Mouse (Mus musculus): ENCODE data around the gene Chrnb2. TPM values are rescaled to one million over a fixed set of nuclear protein-coding genes. Genes with fewer than 3 reads are reported as not detected.

Gene Chrnb2
- polyA plus RNA-seq, 1 experiment = 0.04 TPM

DNA sequence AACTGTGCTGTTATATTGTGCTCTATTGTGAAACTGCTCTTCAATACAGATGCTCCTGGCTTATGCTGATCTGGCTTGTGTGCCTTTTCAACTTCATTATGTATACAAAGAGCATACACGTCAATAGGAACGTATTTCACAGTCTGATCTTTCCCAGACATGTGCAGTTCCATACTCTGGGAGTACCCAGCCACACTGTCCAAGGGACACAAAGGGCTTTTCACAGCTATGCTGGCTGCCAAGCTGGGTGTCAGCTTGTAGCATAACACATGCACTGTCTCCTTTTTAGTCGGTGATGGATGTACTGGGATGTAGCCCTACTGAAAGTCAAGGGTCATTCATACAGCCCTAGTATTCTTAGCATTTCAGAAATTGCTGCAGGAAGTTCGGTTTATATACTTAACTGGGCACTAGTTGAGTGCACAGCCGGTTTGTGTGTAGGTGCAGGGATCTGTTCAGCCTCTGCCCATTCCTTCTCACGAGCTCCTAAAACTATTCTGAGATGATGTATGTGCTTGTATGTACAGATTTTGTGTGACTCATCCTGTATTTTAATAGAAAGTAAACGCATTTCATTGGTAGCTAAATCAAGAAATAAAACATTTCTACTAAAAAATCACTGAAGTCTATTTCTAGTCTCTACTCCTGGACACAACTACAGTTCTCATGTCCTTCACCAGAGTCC, 40.9 kb downstream of the Chrnb2 start:
- H3K4me1 ChIP-seq = peaks cover 23% of the 10 kb centered on the region
- H3K27me3 ChIP-seq (replicated peaks) = no peaks in the 10 kb centered on the region
- H3K9me3 ChIP-seq = peaks cover 10% of the 10 kb centered on the region
- TF ChIP-seq FLI1 (IDR thresholded peaks at IDR 0.05; ENCODE audit: low read length) (no peak), GATA1 (IDR thresholded peaks at IDR 0.05; ENCODE audit: borderline replicate concordance, low read length) (no peak)
- H3K4me3 ChIP-seq (replicated peaks) = no peak overlapping the region
- peaks cover 5% of the 10 kb centered on the region for H3K36me3 ChIP-seq (replicated peaks; ENCODE audit: low read length)

DNA sequence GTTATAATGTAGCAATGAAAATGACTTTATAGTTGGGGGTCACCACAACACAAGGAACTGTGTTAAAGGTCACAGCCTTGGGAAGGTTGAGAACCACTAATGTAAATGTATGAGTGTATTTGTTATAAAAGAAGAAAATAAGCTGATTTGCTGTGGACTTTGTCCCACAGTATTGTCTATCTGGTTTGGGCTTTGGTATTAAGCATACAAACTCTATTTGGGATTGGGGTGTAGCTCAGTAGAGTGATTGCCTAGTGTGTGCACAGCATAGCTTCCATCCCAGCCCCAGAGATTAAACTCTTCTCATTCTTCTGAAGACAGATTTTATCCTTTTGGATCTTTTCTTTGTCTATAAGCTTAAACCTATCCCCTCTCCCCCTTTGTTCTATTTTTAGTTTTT, 42.4 kb downstream of the Chrnb2 start:
- H3K36me3 ChIP-seq (replicated peaks; ENCODE audit: low read length) = peaks cover 5% of the 10 kb centered on the region
- H3K4me1 ChIP-seq = peaks cover 11% of the 10 kb centered on the region
- H3K4me3 ChIP-seq (replicated peaks) = no peak overlapping the region
- H3K27me3 ChIP-seq (replicated peaks) = no peaks in the 10 kb centered on the region
- peaks cover 10% of the 10 kb centered on the region for H3K9me3 ChIP-seq
- no peak for TF ChIP-seq GATA1 (IDR thresholded peaks at IDR 0.05; ENCODE audit: borderline replicate concordance, low read length)
- TF ChIP-seq FLI1 (IDR thresholded peaks at IDR 0.05; ENCODE audit: low read length) = no peak

DNA sequence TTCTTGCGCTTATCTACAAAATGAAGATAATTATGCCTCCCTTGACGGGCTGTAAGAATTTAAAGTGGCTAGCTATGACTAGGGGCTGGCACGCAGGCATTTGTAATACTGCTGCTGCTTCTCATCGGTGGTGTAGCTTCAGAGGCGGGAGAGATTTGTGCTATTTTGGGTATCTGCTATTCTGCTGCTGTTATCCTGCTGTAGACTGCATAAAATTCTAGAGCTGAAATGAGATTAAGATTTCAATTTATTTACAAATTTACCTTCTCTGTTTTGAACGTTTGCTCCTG, 48.5 kb downstream of the Chrnb2 start:
- TF ChIP-seq GATA1 (IDR thresholded peaks at IDR 0.05; ENCODE audit: borderline replicate concordance, low read length) (no peak), FLI1 (IDR thresholded peaks at IDR 0.05; ENCODE audit: low read length) (no peak)
- Histone ChIP-seq H3K36me3 (replicated peaks; ENCODE audit: low read length) (no peaks in the 10 kb centered on the region), H3K27me3 (replicated peaks) (peaks cover 21% of the 10 kb centered on the region), H3K4me1 (peaks cover 26% of the 10 kb centered on the region), H3K9me3 (peaks cover 5% of the 10 kb centered on the region; the same call in 1 of the 2 replicates), H3K4me3 (replicated peaks) (peak overlapping the region; percentile 98)

DNA sequence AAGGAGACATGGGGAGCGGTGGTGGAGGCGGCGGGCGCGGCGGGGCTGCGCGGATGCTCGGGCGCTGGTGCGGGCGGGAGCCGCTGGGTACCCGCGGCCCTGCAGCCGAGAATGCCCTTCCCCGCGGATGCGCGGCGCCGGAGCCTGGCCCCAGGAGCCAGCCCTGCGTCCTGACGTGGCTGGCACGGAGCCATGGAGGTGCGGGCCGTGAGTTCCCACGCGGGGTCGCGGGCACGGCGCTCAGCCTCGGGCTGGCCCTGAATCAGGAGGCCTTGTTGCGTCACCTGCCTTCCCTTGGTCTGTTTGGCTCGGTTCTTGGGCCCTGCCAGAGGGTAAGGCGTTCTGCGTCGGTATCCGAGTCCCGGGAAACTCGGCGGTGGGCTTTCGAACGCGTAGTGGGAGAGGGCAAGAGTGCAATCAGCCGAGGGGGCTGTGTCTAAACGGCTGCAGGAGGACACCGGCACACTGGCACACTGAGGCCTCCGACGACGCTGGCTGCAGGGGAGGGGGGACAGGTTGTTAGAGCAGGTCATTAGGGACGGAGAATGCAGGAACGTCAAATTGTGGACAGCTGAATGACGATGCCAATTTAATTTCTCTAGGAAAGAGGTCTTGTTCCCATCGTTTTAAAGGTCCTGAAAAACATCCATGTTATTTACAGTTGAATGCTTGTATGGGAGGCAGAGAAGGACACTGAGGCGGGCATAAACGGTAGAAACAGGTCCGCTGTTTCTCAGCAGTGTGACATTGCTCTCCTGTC, 49.0 kb downstream of the Chrnb2 start:
- Histone ChIP-seq H3K4me1 (peaks cover 26% of the 10 kb centered on the region), H3K9me3 (peaks cover 5% of the 10 kb centered on the region; the same call in 1 of the 2 replicates), H3K4me3 (replicated peaks) (peak overlapping the region; percentile 98), H3K27me3 (replicated peaks) (peaks cover 22% of the 10 kb centered on the region), H3K36me3 (replicated peaks; ENCODE audit: low read length) (no peaks in the 10 kb centered on the region)
- TF ChIP-seq FLI1 (IDR thresholded peaks at IDR 0.05; ENCODE audit: low read length) (no peak), GATA1 (IDR thresholded peaks at IDR 0.05; ENCODE audit: borderline replicate concordance, low read length) (no peak)

DNA sequence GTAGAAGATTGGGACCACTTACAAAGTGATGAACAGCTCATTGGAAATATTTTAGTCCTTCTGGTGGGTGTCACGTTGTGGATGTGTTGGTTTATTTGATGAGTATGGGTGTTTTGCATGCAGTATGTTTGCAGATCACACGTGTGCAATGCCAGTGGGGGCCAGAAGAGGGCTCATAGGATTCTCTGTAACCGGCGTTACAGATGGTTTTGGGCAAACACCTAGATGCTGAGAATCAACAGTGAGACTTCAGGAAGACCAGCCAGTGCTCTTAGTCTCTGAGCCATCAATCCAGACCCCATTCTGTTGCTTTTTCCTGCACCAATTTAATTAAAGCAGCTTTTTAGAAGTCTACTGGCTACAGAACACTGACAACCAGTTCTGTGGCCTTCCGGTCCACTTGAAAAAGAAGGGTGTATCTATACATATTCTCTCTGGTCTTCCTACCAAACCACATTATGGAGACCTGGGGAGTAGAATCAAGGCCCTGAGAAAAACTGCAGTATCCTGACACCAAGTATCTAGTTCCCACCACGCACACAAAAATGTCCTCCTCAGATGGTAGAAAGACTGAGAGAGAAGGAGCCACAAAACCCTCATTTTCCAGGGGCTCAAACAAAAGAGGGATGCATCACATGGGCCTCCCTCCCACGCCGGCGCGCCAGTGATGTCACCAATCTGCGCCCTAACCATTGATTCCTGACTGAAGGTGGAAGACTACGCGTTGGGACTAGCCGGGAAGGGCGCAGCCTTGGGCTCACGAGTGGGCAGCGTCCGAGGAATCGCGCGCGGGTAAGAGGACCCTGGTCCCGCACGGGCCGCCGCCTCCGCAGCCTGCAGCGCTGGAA, 49.8 kb downstream of the Chrnb2 start, which contains the start of gene Adar:
Adar (plus strand) TSS at position 664 of the 848 bp plus-strand sequence.
- no peaks in the 10 kb centered on the region for H3K36me3 ChIP-seq (replicated peaks; ENCODE audit: low read length)
- peaks cover 26% of the 10 kb centered on the region for H3K4me1 ChIP-seq
- peak within 1 kb of the TSS; percentile 98 for H3K4me3 ChIP-seq (replicated peaks)
- H3K27me3 ChIP-seq (replicated peaks) = peaks cover 25% of the 10 kb centered on the region
- peaks cover 5% of the 10 kb centered on the region; the same call in 1 of the 2 replicates for H3K9me3 ChIP-seq
- TF ChIP-seq FLI1 (IDR thresholded peaks at IDR 0.05; ENCODE audit: low read length) (no peak), GATA1 (IDR thresholded peaks at IDR 0.05; ENCODE audit: borderline replicate concordance, low read length) (no peak)

DNA sequence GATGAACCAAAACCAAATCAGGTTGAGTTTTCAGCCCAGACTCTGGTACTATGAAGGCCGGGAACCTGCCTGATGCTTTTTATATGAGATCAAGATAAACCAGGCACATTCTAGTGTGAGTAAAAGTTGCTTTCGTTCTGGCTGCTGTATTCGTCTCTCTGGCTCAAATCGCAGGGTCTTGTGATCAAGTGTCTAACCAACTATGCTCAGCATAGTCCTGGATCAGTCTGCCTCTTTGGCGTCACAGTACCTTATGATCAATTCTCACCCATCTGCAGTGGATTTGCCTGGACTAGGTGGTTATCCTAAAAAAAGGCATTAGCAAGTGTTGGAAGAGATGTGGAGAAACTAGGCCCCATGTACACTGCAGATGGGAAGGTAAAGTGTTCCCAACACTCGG, 60.4 kb downstream of the Chrnb2 start:
- Histone ChIP-seq H3K4me3 (replicated peaks) (no peak overlapping the region), H3K9me3 (peaks cover 17% of the 10 kb centered on the region), H3K4me1 (peaks cover 3% of the 10 kb centered on the region; the same call in 1 of the 2 replicates), H3K27me3 (replicated peaks) (peaks cover 32% of the 10 kb centered on the region), H3K36me3 (replicated peaks; ENCODE audit: low read length) (no peaks in the 10 kb centered on the region)
- no peak for TF ChIP-seq GATA1 (IDR thresholded peaks at IDR 0.05; ENCODE audit: borderline replicate concordance, low read length)
- no peak for TF ChIP-seq FLI1 (IDR thresholded peaks at IDR 0.05; ENCODE audit: low read length)

DNA sequence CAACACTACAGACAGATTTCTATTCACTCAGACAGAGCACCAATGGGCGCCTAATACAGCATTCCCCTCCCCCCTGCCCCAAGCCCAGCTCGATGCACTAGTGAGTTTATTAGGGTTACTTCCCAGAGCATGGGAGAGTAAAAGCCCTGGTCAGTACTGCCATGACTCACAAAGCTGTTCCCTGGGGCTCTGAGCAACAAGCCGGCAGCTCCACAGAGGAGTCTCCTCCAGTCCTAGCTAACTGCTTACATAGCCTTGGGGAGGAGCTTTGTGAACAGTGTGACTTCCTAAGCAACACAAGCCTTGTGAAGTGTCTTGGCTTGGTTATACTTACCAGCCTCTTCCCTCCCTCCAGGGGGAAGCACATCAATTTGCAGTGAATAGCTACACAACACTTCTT, 60.8 kb downstream of the Chrnb2 start:
- H3K4me3 ChIP-seq (replicated peaks) = no peak overlapping the region
- peaks cover 31% of the 10 kb centered on the region for H3K27me3 ChIP-seq (replicated peaks)
- TF ChIP-seq GATA1 (IDR thresholded peaks at IDR 0.05; ENCODE audit: borderline replicate concordance, low read length) (no peak), FLI1 (IDR thresholded peaks at IDR 0.05; ENCODE audit: low read length) (no peak)
- no peaks in the 10 kb centered on the region for H3K36me3 ChIP-seq (replicated peaks; ENCODE audit: low read length)
- peaks cover 3% of the 10 kb centered on the region; the same call in 1 of the 2 replicates for H3K4me1 ChIP-seq
- peaks cover 20% of the 10 kb centered on the region for H3K9me3 ChIP-seq

DNA sequence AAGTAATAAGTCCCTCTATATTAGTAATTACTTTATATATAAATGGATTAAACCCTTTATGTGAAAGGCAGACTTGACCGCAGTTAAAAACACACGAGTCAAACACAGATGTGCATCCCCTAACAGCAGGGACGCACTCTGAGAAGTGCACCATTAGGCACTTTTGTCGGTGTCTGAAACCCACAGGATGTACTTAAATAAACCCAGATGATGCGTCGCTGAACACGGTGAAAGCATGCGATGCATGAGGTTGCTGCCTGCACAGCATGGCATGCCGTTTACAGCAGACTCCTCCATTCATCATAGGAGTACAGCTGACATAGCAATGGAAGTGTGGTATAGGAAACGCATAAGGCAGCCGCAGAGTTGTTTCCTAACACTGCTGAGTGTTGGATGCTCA, 64.0 kb downstream of the Chrnb2 start:
- Histone ChIP-seq H3K4me3 (replicated peaks) (peak overlapping the region; percentile 40), H3K9me3 (peaks cover 18% of the 10 kb centered on the region), H3K27me3 (replicated peaks) (peaks cover 28% of the 10 kb centered on the region), H3K36me3 (replicated peaks; ENCODE audit: low read length) (no peaks in the 10 kb centered on the region), H3K4me1 (peaks cover 3% of the 10 kb centered on the region; the same call in 1 of the 2 replicates)
- TF ChIP-seq GATA1 (IDR thresholded peaks at IDR 0.05; ENCODE audit: borderline replicate concordance, low read length) = no peak
- TF ChIP-seq FLI1 (IDR thresholded peaks at IDR 0.05; ENCODE audit: low read length) = no peak

DNA sequence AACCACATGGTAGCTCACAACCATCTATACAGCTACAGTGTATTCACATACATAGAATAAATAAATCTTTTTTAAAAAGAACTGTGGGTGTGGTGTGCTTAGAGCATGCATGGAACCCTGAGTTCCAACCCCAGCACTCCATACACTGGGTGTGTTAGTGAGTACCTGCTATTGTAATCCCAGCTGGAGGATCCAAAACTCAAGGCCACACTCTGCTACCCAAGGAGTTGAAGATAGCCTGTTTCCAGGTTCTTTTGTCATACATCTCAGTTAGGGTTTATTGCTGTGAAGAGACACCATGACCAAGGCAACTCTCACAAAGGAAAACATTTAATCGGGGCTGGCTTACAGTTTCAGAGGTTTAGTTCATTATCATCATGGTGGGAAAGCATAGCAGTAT, 65.5 kb downstream of the Chrnb2 start:
- Histone ChIP-seq H3K4me3 (replicated peaks) (no peak overlapping the region), H3K4me1 (0 out of 2 replicates have a peak, but pooled peaks cover 3% of the 10 kb centered on the region), H3K27me3 (replicated peaks) (peaks cover 27% of the 10 kb centered on the region), H3K36me3 (replicated peaks; ENCODE audit: low read length) (no peaks in the 10 kb centered on the region), H3K9me3 (peaks cover 25% of the 10 kb centered on the region)
- TF ChIP-seq GATA1 (IDR thresholded peaks at IDR 0.05; ENCODE audit: borderline replicate concordance, low read length) = no peak
- TF ChIP-seq FLI1 (IDR thresholded peaks at IDR 0.05; ENCODE audit: low read length) = no peak

Other genes starting within 250 kb of the Chrnb2 start
- not detected in 2 replicates for gene Kcnn3, start 244.5 kb downstream of the Chrnb2 start, polyA plus RNA-seq (2012; ENCODE audit: insufficient read depth, low replicate concordance)
- 5.3 and 6.3 TPM in 2 replicates for gene Adar, start 49.6 kb downstream of the Chrnb2 start, polyA plus RNA-seq (2012; ENCODE audit: insufficient read depth, low replicate concordance)
- gene Ube2q1, start 9.0 kb upstream of the Chrnb2 start, polyA plus RNA-seq (2012; ENCODE audit: insufficient read depth, low replicate concordance) = 35.2 and 80.6 TPM in 2 replicates
- not detected in 2 replicates for gene She, start 66.7 kb upstream of the Chrnb2 start, polyA plus RNA-seq (2012; ENCODE audit: insufficient read depth, low replicate concordance)
- gene Il6ra, start 148.6 kb upstream of the Chrnb2 start, polyA plus RNA-seq (2012; ENCODE audit: insufficient read depth, low replicate concordance) = 6.3 and 10.8 TPM in 2 replicates
- gene Atp8b2, start 198.9 kb upstream of the Chrnb2 start, polyA plus RNA-seq (2012; ENCODE audit: insufficient read depth, low replicate concordance) = 4.2 and 6.1 TPM in 2 replicates
- gene Hax1, start 234.1 kb upstream of the Chrnb2 start, polyA plus RNA-seq (2012; ENCODE audit: insufficient read depth, low replicate concordance) = 10.9 and 58.1 TPM in 2 replicates